13 mouse cellular contexts compared by ENCODE assay signal in genomic region chr12:94424340-94424981, GRCm38 (mm10).
DNase-seq lines count a peak whose midpoint lies in the region; ATAC-seq and TF ChIP-seq lines count a peak whose summit lies in the region.
"Had no signal": no experiment of that assay in that cellular context is flagged by ENCODE, and none has a peak within 500 bp of the region (broad histone marks: within the 10 kb centered on the region; RNA-seq: fewer than 3 reads in every experiment).

No protein-coding gene starts in this region.

- H3K9ac ChIP-seq in lung, embryonic 14.5 days: no peak overlapping the region
- H3K9ac ChIP-seq: hindbrain, embryonic 15.5 days; liver, embryonic 12.5 days had no signal

- peak; percentile 57 for DNase-seq in heart, adult 8-10 months (ENCODE audit: low spot score)
- DNase-seq in heart, postnatal 14 days: no peak
- DNase-seq in lung, embryonic 14.5 days: peak; percentile 53
- DNase-seq in lung, postnatal 14 days: no peak
- DNase-seq in embryo, embryonic 11 days: peak; percentile 50
- DNase-seq in lung, postnatal 25 days (ENCODE audit: low spot score): peak; percentile 5
- DNase-seq in cerebellum, postnatal 10 days: no peak
- DNase-seq: cerebellum, postnatal 14 days; gastrocnemius, adult 2 months had no signal

- no peaks in the 10 kb centered on the region for H3K4me1 ChIP-seq in lung, embryonic 14.5 days (ENCODE audit: insufficient read depth)
- H3K4me1 ChIP-seq: hindbrain, embryonic 15.5 days; liver, embryonic 12.5 days had no signal

- TF ChIP-seq CTCF in lung, embryonic 14.5 days (IDR thresholded peaks at IDR 0.05; ENCODE audit: low read depth): no peak

- H3K4me2 ChIP-seq in lung, embryonic 14.5 days: no peak overlapping the region
- H3K4me2 ChIP-seq: hindbrain, embryonic 15.5 days; liver, embryonic 12.5 days had no signal

- no peak overlapping the region for H3K27ac ChIP-seq in lung, embryonic 14.5 days (ENCODE audit: low read depth)
- H3K27ac ChIP-seq: gastrocnemius, adult 2 months; hindbrain, embryonic 15.5 days; liver, embryonic 12.5 days had no signal

- H3K9me3 ChIP-seq in lung, embryonic 14.5 days (ENCODE audit: low read depth, low read length): no peaks in the 10 kb centered on the region
- H3K9me3 ChIP-seq: hindbrain, embryonic 15.5 days; liver, embryonic 12.5 days had no signal

- ATAC-seq in lung, embryonic 14.5 days (ENCODE audit: insufficient read depth): no peak
- no peak for ATAC-seq in frontal cortex, adult (ENCODE audit: low TSS enrichment)
- ATAC-seq: liver, embryonic 12.5 days had no signal

- intact Hi-C loops in heart, postnatal 14 days (cut with DNase I): loop anchor here (10.0 kb wide), 2 partner anchors 230 to 1270 kb away; partner anchors contain the start of gene Flrt2

- 23% methylated on average over 3 of the region's 3 CpGs for WGBS in lung, embryonic 14.5 days

- no peaks in the 10 kb centered on the region for H3K36me3 ChIP-seq in lung, embryonic 14.5 days (ENCODE audit: insufficient read depth)
- H3K36me3 ChIP-seq: hindbrain, embryonic 15.5 days; liver, embryonic 12.5 days had no signal

- H3K4me3 ChIP-seq in lung, embryonic 14.5 days (ENCODE audit: low read depth, low read length): no peak overlapping the region
- H3K4me3 ChIP-seq: erythroblast, embryonic 14.5 days; gastrocnemius, adult 2 months; hindbrain, embryonic 15.5 days; liver, embryonic 12.5 days had no signal

- no peaks in the 10 kb centered on the region for H3K27me3 ChIP-seq in lung, embryonic 14.5 days (ENCODE audit: insufficient read depth, low read length)
- H3K27me3 ChIP-seq: hindbrain, embryonic 15.5 days; liver, embryonic 12.5 days had no signal

Comparison
In these comparisons a context has a peak if more than half of its experiments do, and no peak if none do; other contexts are left out.
1. DNase-seq: peak in heart, adult 8-10 months (single experiment), lung, embryonic 14.5 days (single experiment), embryo, embryonic 11 days (single experiment) and lung, postnatal 25 days (single experiment); none in heart, postnatal 14 days (0 of 2), lung, postnatal 14 days (single experiment) and cerebellum, postnatal 10 days (0 of 2).